Mouse (Mus musculus) T-helper 1 cell (primary cell): ENCODE measurements around the gene Olfr1502.
"Not testable (repeated sequence)": the region's sequence is repeated elsewhere in the genome, so short reads cannot be mapped to it uniquely, and the experiment has no call there.

Source experiments
- in situ Hi-C: fragments of 300-600 bp; cut with MboI, MseI; formaldehyde crosslinking; loops from one replicate; pipeline ENCODE4 v1.15.1; 2025; ENCODE audit warnings: high pct_unique_total_duplicates

Olfr1502 gene

GRCm38 (mm10) chr19:13861495-13861894 is at the start of gene Olfr1502:
Olfr1502 (plus strand) TSS chr19:13861795.
- in situ Hi-C loops, result no loop called here

- in situ Hi-C loops, result loop anchor here (25.0 kb wide), 2 partner anchors 1126 to 1276 kb away; partner anchors contain the start of genes Fam111a, Keg1 and Olfr1443
Observed at GRCm38 (mm10) chr19:13812823-13813222, 48.8 kb upstream of the Olfr1502 start.

- in situ Hi-C loops, result loop anchor here (25.0 kb wide), 2 partner anchors 1132 to 1282 kb away; partner anchors contain the start of genes Fam111a, Keg1 and Olfr1443
Observed at GRCm38 (mm10) chr19:13818827-13819226, 42.8 kb upstream of the Olfr1502 start.

GRCm38 (mm10) chr19:13819347-13819746 is 42.2 kb upstream of the Olfr1502 start, which contains the start of gene Olfr1499:
Olfr1499 (minus strand) TSS chr19:13819447.
- in situ Hi-C loops, result loop anchor here (25.0 kb wide), 2 partner anchors 1132 to 1282 kb away; partner anchors contain the start of genes Fam111a, Keg1 and Olfr1443

GRCm38 (mm10) chr19:13820847-13821246 is 40.7 kb upstream of the Olfr1502 start:
- in situ Hi-C loops, result loop anchor here (25.0 kb wide), 2 partner anchors 1134 to 1284 kb away; partner anchors contain the start of genes Fam111a, Keg1 and Olfr1443

- in situ Hi-C loops, result no loop called here
Observed at GRCm38 (mm10) chr19:13828447-13828846, 33.1 kb upstream of the Olfr1502 start.

- in situ Hi-C loops, result no loop called here
Observed at GRCm38 (mm10) chr19:13830388-13830787, 31.2 kb upstream of the Olfr1502 start, which contains the start of gene Olfr1500. Olfr1500 (minus strand) TSS chr19:13830488.

- in situ Hi-C loops, result not testable (repeated sequence)
Observed at GRCm38 (mm10) chr19:13850592-13850991, 11.0 kb upstream of the Olfr1502 start, which contains the start of gene Olfr1501. Olfr1501 (minus strand) TSS chr19:13850692.

- in situ Hi-C loops, result no loop called here
Observed at GRCm38 (mm10) chr19:13897828-13898227, 36.2 kb downstream of the Olfr1502 start, which contains the start of gene Olfr1504. Olfr1504 (minus strand) TSS chr19:13897928.
